Mouse (Mus musculus): ENCODE data around the gene Gm10100.
"Not testable (repeated sequence)": the region's sequence is repeated elsewhere in the genome, so short reads cannot be mapped to it uniquely, and the experiment has no call there.

The Gm10100 gene

GRCm38 (mm10) chr10:77741924-77742688, 15.8 kb downstream of the Gm10100 start, which contains the start of gene Gm18596:
Gene Gm18596 (minus strand): TSS chr10:77742638.
- in situ Hi-C loops (cut with MboI; ENCODE audit: low pct_unique_long_range_greater_than_20kb in 1 of 2, low sequenced_read_pairs in 2 of 2, unreplicated experiment in 1 of 2), result loop anchor here in 1 of 2 experiments (25.0 kb wide), 1 partner anchor 655 kb away; no protein-coding TSS in a partner anchor

DNA sequence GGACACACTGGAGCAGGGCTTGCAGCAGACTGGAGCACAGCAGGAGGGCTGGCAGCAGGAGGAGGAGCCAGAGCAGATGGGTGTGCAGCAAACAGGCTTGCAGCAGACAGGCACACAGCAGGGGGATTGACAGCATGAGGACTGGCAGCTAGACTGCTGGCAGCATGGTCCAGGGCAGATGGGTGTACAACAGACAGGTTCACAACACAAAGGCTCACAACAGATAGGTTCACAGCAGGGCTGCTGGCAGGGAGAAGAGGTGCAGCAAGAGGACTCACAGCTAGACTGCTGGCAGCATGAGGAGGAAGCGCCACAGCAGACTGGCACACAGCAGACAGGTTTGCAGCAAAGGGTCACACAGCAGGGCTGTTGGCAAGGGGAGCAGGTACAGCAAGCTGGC, 24.4 kb downstream of the Gm10100 start:
- in situ Hi-C loops (cut with MboI; ENCODE audit: low pct_unique_long_range_greater_than_20kb in 1 of 2, low sequenced_read_pairs in 2 of 2, unreplicated experiment in 1 of 2), result not testable (repeated sequence)

DNA sequence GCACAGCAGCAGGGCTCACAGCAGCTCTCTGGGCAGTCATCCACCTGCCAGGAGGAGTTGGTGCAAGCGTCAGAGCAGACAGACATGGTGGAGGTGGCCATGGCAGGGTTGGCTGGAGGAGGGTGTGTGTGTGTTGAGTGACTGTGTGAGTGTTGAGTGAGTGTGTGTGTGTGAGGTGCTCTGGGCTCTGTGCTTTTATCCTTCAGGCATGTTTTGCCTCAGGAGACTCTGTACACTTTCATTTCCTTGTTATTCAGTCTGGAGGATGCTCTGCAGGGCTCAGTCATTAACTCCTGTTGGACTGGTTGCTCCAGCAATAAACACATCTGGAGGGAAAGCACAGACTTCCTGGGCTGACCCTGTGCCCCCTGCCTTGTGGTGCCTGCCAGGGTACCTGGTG, 25.0 kb downstream of the Gm10100 start, which contains the start of gene Gm9736:
Gene Gm9736, minus strand, starts transcription at position 101 of the 400 bp plus-strand sequence.
- in situ Hi-C loops (cut with MboI; ENCODE audit: low pct_unique_long_range_greater_than_20kb in 1 of 2, low sequenced_read_pairs in 2 of 2, unreplicated experiment in 1 of 2), result not testable (repeated sequence)

DNA sequence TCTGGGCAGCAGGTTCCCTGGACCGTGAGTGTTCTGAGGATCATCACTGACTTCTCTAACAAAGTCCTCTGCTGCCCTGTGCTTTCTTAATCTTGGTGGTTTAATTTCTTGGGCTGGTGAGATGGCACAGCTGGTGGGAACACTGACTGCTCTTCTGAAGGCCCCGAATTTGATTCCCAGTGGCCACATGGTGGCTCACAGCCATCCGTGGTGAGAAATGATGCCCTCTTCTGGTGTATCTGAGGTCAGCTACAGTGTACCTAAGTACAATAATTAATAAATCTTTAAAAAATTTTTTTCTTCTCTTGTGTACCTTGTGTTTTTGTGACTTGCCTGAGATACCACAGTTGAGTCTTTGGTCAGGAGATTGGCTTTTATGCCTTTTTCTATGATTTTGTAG, 26.0 kb downstream of the Gm10100 start:
- in situ Hi-C loops (cut with MboI; ENCODE audit: low pct_unique_long_range_greater_than_20kb in 1 of 2, low sequenced_read_pairs in 2 of 2, unreplicated experiment in 1 of 2), result not testable (repeated sequence)

GRCm38 (mm10) chr10:77753448-77753847, 27.2 kb downstream of the Gm10100 start:
- in situ Hi-C loops (cut with MboI; ENCODE audit: low pct_unique_long_range_greater_than_20kb in 1 of 2, low sequenced_read_pairs in 2 of 2, unreplicated experiment in 1 of 2), result no loop called here

DNA sequence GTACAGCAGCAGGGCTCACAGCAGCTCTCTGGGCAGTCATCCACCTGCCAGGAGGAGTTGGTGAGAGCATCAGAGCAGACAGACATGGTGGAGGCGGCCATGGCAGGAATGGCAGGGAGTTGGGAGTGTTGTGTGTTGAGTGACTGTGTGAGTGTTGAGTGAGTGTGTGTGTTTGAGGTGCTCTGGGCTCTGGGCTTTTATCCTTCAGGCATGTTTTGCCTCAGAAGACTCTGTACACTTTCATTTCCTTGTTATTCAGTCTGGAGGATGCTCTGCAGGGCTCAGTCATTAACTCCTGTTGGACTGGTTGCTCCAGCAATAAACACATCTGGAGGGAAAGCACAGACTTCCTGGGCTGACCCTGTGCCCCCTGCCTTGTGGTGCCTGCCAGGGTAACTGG, 33.3 kb downstream of the Gm10100 start, which contains the start of gene Gm3233:
Gene Gm3233, minus strand, starts transcription at position 101 of the 400 bp plus-strand sequence.
- in situ Hi-C loops (cut with MboI; ENCODE audit: low pct_unique_long_range_greater_than_20kb in 1 of 2, low sequenced_read_pairs in 2 of 2, unreplicated experiment in 1 of 2), result not testable (repeated sequence)

DNA sequence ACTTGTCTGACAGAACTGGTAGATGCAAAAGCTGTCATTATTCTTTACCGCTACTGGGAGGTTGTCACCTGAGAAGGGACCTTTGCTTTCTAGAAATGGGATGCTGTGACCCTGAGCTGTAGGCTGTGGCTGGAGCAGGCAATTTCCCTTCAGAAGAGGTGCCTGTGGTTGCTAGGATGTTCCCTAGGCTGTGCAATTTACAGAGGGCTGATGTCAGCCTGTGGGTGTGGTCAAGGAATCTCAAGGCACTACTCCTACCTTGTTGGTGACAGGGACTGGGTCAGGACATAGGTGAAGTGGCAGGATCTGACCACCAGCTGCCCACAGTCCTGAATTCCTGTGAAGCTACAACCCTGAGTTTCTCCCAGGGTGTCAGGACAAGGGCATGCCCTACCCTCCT, 43.4 kb downstream of the Gm10100 start:
- in situ Hi-C loops (cut with MboI; ENCODE audit: low pct_unique_long_range_greater_than_20kb in 1 of 2, low sequenced_read_pairs in 2 of 2, unreplicated experiment in 1 of 2), result no loop called here

DNA sequence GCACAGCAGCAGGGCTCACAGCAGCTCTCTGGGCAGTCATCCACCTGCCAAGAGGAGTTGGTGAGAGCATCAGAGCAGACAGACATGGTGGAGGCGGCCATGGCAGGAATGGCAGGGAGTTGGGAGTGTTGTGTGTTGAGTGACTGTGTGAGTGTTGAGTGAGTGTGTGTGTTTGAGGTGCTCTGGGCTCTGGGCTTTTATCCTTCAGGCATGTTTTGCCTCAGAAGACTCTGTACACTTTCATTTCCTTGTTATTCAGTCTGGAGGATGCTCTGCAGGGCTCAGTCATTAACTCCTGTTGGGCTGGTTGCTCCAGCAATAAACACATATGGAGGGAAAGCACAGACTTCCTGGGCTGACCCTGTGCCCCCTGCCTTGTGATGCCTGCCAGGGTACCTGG, 44.9 kb downstream of the Gm10100 start, which contains the start of gene Gm3238:
Gene Gm3238, minus strand, starts transcription at position 101 of the 400 bp plus-strand sequence.
- in situ Hi-C loops (cut with MboI; ENCODE audit: low pct_unique_long_range_greater_than_20kb in 1 of 2, low sequenced_read_pairs in 2 of 2, unreplicated experiment in 1 of 2), result not testable (repeated sequence)

- in situ Hi-C loops (cut with MboI; ENCODE audit: low pct_unique_long_range_greater_than_20kb in 1 of 2, low sequenced_read_pairs in 2 of 2, unreplicated experiment in 1 of 2), result not testable (repeated sequence)
Observed at GRCm38 (mm10) chr10:77772142-77772541, 45.9 kb downstream of the Gm10100 start.

Measured in mouse embryonic stem cell (cell line).